Mouse (Mus musculus): ENCODE results near the gene Gatd1. TPM values are rescaled to one million over a fixed set of nuclear protein-coding genes. Genes with fewer than 3 reads are reported as not detected.
A peak's percentile ranks its signal among the peaks of the same experiment; 100 is the strongest.

Gatd1 gene
- polyA plus RNA-seq, 1 experiment from 2014 or later: 49.2 TPM

DNA sequence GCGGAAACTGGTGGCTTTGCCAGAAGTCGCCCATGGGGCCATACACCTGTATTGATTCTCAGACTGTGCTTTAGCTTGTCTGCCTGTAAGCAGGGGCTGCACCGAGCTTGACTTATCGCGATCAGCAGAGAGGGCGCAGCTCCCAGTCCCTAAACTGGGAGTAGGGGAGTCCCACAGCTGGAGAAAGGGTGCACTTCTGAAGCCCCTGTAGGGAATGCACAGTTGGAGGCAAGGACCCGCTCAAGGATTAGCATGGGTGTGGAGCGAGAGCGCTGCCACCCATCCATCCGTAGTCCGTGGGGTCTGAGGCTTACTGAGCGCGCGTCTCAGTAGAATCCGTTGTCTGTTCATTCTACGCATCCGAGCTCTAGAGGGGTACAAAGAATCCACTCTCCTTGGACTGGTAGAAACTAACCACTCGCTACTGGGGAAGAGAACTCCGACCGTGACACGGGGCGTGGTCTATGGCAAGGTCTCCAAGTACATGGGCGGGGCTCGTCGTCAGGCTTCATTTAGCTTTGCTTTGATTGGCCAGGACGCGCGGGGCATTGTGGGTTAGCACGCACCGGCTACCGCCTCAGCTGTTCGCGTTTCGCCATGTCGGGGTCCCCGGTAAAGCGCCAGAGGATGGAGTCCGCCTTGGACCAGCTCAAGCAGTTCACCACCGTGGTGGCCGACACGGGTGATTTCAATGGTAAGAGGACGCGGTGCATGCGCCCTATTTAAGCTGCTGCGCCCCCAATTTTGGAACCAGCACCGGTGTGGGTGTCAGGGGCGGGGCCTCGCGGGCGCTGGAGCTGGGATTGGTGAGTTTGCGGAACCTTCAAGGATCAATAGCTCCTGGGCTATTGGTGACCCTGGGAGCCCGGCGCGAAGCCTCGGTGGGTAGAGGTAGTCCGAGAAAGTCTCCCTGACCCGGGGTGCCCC lies 22.0 kb downstream of the Gatd1 start, which contains the start of gene Taldo1:
Gene Taldo1 (plus strand): TSS at position 575 of the 927 bp plus-strand sequence.
- Histone ChIP-seq H3K4me1 (replicated peaks; ENCODE audit: control insufficient read depth, insufficient read depth, low read length) (peaks cover 9% of the 10 kb centered on the region), H3K9ac (ENCODE audit: low read length) (peak within 1 kb of the TSS; percentile 49), H3K27me3 (replicated peaks; ENCODE audit: control insufficient read depth, insufficient read depth, low read length) (no peaks in the 10 kb centered on the region), H3K27ac (ENCODE audit: low read depth) (peak within 1 kb of the TSS; percentile 39), H3K36me3 (ENCODE audit: control insufficient read depth, insufficient read depth, low read length) (peaks cover 13% of the 10 kb centered on the region), H3K9me3 (ENCODE audit: control insufficient read depth, low read length) (no peaks in the 10 kb centered on the region), H3K4me3 (ENCODE audit: low read depth, low read length) (peak within 1 kb of the TSS; percentile 81), H3K4me2 (ENCODE audit: low read length) (peak within 1 kb of the TSS; percentile 69)
- ATAC-seq (replicated peaks; ENCODE audit: low FRiP score, low TSS enrichment, low read depth) (peak; percentile 91), DNase-seq (ENCODE audit: low spot score) (peak; percentile 97)
- WGBS: under 1% methylated on average over 57 of the region's 57 CpGs

DNA sequence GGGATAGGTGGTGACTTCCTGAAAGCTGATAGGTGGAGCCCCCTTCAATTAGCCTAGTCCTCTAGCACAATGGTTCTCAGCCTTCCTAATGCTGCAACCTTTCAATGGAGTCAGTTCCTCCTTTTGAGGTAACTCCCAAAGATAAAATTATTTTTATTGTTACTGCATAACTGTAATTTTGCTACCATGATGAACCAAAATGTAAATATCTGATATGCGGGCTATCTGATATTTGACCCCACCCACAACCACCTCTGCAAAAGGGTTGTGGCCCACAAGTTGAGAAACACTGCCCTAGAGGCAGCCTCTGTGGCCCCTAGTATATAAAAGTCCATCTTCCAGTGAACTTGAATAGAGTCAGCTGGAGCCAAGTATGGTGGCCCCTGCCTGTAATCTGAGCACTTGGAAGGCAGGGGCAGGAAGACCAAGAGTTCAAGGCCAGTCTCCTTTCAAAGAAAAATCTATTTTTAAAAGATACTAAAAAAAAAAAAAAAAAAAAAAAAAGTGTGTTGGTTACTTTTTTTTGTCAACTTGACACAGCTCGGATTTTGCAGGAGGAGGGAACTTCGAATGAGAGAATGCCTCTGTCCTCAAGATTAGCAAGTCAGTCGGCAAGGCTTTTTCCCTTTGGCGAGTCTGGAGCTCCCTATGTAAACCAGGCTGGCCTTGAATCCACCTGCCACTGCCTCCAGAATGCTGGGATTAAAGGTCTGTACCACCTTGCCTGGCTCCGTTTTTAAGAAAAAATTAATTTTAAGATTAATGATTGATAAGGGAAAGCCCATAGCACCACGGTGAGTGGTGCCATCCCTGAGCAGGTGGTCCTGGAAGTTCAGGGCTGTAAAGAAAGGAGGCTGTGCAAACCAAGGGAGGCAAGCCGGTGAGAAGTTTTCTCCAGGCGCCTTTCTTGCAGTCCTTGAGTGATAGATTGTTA lies 23.3 kb downstream of the Gatd1 start:
- no peaks in the 10 kb centered on the region for H3K9me3 ChIP-seq (ENCODE audit: control insufficient read depth, low read length)
- ATAC-seq (replicated peaks; ENCODE audit: low FRiP score, low TSS enrichment, low read depth) (no peak), DNase-seq (ENCODE audit: low spot score) (no peak)
- H3K4me1 ChIP-seq (replicated peaks; ENCODE audit: control insufficient read depth, insufficient read depth, low read length): peaks cover 9% of the 10 kb centered on the region
- peak overlapping the region; percentile 81; the same call in 1 of the 2 replicates for H3K4me3 ChIP-seq (ENCODE audit: low read depth, low read length)
- no peaks in the 10 kb centered on the region for H3K27me3 ChIP-seq (replicated peaks; ENCODE audit: control insufficient read depth, insufficient read depth, low read length)
- 54% methylated on average over 9 of the region's 9 CpGs for WGBS
- 0 out of 2 replicates have a peak, but pooled peaks cover under 1% of the 10 kb centered on the region for H3K36me3 ChIP-seq (ENCODE audit: control insufficient read depth, insufficient read depth, low read length)
- no peak overlapping the region for H3K27ac ChIP-seq (ENCODE audit: low read depth)
- no peak overlapping the region for H3K9ac ChIP-seq (ENCODE audit: low read length)
- peak overlapping the region; percentile 69; the same call in 1 of the 2 replicates for H3K4me2 ChIP-seq (ENCODE audit: low read length)

DNA sequence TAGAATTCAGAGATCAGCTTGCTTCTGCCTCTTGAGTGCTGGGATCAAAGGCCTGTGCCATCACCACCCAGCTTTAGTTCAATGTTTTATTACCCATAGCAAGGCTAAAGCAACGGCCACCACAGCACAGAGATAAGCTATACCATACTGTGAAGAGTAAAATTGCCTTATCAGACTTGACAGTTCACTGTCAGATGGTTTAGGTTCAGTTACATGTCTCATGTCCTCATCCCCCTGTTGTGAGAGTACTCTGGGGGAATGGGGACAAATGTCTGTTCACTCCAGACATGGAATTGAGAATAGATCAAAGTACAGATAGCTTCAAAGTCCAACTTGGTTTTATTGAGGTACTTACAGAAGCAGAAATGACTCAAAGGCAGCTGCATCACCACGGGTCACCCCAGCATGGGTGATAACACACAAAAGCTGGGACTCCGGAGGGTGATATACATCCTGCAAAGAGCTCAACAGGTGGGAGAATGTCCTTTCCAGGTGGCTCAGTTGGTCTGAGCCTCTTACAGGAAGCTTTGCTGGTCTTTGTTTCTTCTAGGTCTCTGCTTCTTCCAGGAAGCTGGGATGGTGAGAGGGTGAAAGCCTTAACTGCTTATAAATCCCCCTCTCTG lies 25.3 kb downstream of the Gatd1 start:
- Histone ChIP-seq H3K36me3 (ENCODE audit: control insufficient read depth, insufficient read depth, low read length) (no peaks in the 10 kb centered on the region), H3K4me2 (ENCODE audit: low read length) (no peak overlapping the region), H3K9me3 (ENCODE audit: control insufficient read depth, low read length) (no peaks in the 10 kb centered on the region), H3K27ac (ENCODE audit: low read depth) (no peak overlapping the region), H3K4me1 (replicated peaks; ENCODE audit: control insufficient read depth, insufficient read depth, low read length) (peaks cover 9% of the 10 kb centered on the region), H3K27me3 (replicated peaks; ENCODE audit: control insufficient read depth, insufficient read depth, low read length) (no peaks in the 10 kb centered on the region), H3K4me3 (ENCODE audit: low read depth, low read length) (no peak overlapping the region), H3K9ac (ENCODE audit: low read length) (no peak overlapping the region)
- ATAC-seq (replicated peaks; ENCODE audit: low FRiP score, low TSS enrichment, low read depth) (no peak), DNase-seq (ENCODE audit: low spot score) (no peak)
- WGBS: 43% methylated on average over 3 of the region's 3 CpGs

DNA sequence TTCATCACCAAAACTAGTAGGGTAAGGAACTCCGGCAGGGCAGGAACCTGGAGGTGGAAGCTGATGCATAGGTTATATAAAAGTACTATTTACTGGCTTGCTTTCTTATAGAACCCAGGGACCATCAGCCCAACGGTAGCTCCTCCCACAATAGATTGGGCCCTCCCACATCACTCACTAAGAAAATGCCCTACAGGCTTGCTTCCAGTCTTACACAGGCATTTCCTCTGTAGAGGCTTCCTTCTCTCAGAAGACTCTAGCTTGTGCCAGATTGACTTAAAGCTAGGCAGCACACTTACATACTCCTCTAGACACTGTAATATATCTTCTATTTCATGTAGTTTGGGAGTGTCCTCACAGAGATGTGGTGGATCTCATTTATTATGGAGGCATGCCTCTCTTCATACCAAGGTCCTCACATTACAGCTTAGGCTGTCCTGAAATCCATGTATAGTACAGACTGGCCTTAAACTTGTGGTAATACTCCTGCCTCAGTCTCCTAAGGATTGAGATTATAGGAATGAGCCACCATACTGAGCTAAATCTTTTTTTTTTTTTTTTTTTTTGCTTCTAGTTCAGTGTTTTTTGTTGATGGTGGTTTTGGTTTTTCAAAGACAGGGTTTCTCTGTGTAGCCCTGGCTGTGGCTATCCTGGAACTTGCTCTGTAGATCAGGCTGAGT lies 26.0 kb downstream of the Gatd1 start:
- ATAC-seq (replicated peaks; ENCODE audit: low FRiP score, low TSS enrichment, low read depth) (no peak), DNase-seq (ENCODE audit: low spot score) (no peak)
- Histone ChIP-seq H3K9me3 (ENCODE audit: control insufficient read depth, low read length) (no peaks in the 10 kb centered on the region), H3K4me1 (replicated peaks; ENCODE audit: control insufficient read depth, insufficient read depth, low read length) (peaks cover 8% of the 10 kb centered on the region), H3K4me3 (ENCODE audit: low read depth, low read length) (no peak overlapping the region), H3K9ac (ENCODE audit: low read length) (no peak overlapping the region), H3K27me3 (replicated peaks; ENCODE audit: control insufficient read depth, insufficient read depth, low read length) (no peaks in the 10 kb centered on the region), H3K36me3 (ENCODE audit: control insufficient read depth, insufficient read depth, low read length) (no peaks in the 10 kb centered on the region), H3K4me2 (ENCODE audit: low read length) (no peak overlapping the region), H3K27ac (ENCODE audit: low read depth) (no peak overlapping the region)
- 39% methylated on average over 2 of the region's 2 CpGs for WGBS

DNA sequence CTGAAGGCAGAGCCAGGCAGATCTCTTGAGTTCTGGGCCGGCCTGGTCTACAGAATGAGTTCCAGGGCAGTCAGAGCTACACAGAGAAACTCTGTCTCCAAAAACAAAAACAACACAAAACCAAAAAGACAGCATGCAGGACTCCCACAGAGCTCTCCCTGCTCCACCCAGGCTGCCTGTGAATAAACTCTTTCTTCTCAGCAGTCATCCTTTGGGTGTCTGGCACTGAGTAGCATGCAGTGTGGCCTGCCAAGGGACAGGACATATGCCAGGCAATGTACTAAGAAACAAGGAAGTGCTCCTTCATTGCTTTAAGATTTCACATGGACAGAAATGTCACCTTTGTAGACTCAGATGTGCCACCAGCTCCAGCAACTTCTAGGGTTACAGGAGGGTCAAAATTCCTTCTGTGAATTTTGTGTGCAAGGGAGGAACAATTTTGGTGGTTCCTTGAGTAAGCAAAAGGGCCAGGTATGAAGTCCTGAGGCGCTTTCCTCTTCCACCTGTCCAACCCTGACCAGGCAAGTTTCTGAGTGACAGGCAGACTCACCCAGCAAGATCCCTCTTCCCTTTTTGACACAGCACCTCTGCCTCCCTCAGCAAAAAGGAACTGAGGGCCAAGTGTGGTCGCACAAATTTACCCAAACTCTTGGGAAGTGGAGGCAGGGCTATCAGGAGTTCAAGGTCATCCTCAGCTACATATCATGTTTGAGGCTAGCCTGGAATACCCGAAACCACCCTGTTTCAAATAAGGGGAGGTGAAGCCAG lies 32.7 kb downstream of the Gatd1 start:
- Histone ChIP-seq H3K4me1 (replicated peaks; ENCODE audit: control insufficient read depth, insufficient read depth, low read length) (no peaks in the 10 kb centered on the region), H3K27ac (ENCODE audit: low read depth) (no peak overlapping the region), H3K36me3 (ENCODE audit: control insufficient read depth, insufficient read depth, low read length) (no peaks in the 10 kb centered on the region), H3K4me2 (ENCODE audit: low read length) (no peak overlapping the region), H3K9ac (ENCODE audit: low read length) (no peak overlapping the region), H3K4me3 (ENCODE audit: low read depth, low read length) (no peak overlapping the region), H3K9me3 (ENCODE audit: control insufficient read depth, low read length) (no peaks in the 10 kb centered on the region), H3K27me3 (replicated peaks; ENCODE audit: control insufficient read depth, insufficient read depth, low read length) (no peaks in the 10 kb centered on the region)
- ATAC-seq (replicated peaks; ENCODE audit: low FRiP score, low TSS enrichment, low read depth): no peak
- no peak for DNase-seq (ENCODE audit: low spot score)
- 83% methylated on average over 4 of the region's 4 CpGs for WGBS

DNA sequence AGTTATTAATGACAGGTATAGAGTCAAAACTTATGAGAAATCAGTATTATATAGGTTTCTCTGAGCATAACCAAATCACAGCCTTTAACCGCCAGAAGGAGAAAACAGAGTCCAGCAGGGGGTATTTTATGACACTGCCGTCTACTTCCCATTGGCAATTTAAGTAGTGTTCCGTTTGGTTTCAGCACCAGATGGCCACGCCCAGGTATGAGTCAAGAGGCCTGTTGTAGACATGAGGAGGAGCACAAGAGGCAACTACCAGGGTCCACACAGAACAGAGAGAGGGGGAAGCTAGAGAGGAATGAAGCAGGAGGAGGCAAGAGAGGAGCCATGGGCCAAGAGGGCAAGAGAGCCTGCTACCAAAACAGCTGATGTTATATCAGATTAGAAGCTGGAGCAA lies 34.4 kb downstream of the Gatd1 start:
- DNase-seq (ENCODE audit: low spot score): peak; percentile 57

DNA sequence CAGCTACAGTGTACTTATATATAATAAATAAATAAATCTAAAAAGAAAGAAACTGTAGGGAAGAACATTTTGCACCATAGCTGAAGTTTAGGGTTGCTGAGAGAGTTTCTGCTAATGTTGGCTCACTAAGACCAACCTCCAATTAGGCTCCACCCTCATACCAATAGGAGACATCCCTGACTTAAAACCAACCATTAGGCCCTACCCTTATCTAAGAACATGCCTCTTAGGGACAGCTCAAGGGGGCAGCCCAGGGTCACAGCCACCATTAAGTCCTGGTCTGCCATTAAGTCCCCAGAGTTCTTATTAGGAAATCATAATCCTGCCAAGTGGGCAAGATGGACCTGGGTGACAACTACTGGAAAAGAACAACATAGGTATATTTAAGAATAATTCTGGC lies 39.5 kb downstream of the Gatd1 start:
- no peak for DNase-seq (ENCODE audit: low spot score)
- Histone ChIP-seq H3K27ac (ENCODE audit: low read depth) (no peak overlapping the region), H3K9me3 (ENCODE audit: control insufficient read depth, low read length) (no peaks in the 10 kb centered on the region), H3K4me3 (ENCODE audit: low read depth, low read length) (no peak overlapping the region), H3K4me1 (replicated peaks; ENCODE audit: control insufficient read depth, insufficient read depth, low read length) (0 out of 2 replicates have a peak, but pooled peaks cover 3% of the 10 kb centered on the region), H3K4me2 (ENCODE audit: low read length) (no peak overlapping the region), H3K9ac (ENCODE audit: low read length) (no peak overlapping the region), H3K36me3 (ENCODE audit: control insufficient read depth, insufficient read depth, low read length) (no peaks in the 10 kb centered on the region), H3K27me3 (replicated peaks; ENCODE audit: control insufficient read depth, insufficient read depth, low read length) (no peaks in the 10 kb centered on the region)
- ATAC-seq (replicated peaks; ENCODE audit: low FRiP score, low TSS enrichment, low read depth): no peak

More for the DNA sequence above, 34.4 kb downstream of the Gatd1 start:
- Histone ChIP-seq H3K9me3 (ENCODE audit: control insufficient read depth, low read length) (no peaks in the 10 kb centered on the region), H3K27me3 (replicated peaks; ENCODE audit: control insufficient read depth, insufficient read depth, low read length) (no peaks in the 10 kb centered on the region), H3K4me3 (ENCODE audit: low read depth, low read length) (no peak overlapping the region), H3K27ac (ENCODE audit: low read depth) (no peak overlapping the region), H3K9ac (ENCODE audit: low read length) (no peak overlapping the region), H3K4me2 (ENCODE audit: low read length) (no peak overlapping the region), H3K4me1 (replicated peaks; ENCODE audit: control insufficient read depth, insufficient read depth, low read length) (no peaks in the 10 kb centered on the region), H3K36me3 (ENCODE audit: control insufficient read depth, insufficient read depth, low read length) (no peaks in the 10 kb centered on the region)
- ATAC-seq (replicated peaks; ENCODE audit: low FRiP score, low TSS enrichment, low read depth): no peak
- WGBS: 43% methylated on average over 4 of the region's 4 CpGs

Data from intestine, embryonic 14.5 days (tissue).